25 mouse cellular contexts compared by ENCODE assay signal in genomic region chr14:33171942-33172341, GRCm38 (mm10). TPM values are rescaled to one million over a fixed set of nuclear protein-coding genes. Genes with fewer than 3 reads are reported as not detected.
DNase-seq lines count a peak whose midpoint lies in the region; ATAC-seq lines count a peak whose summit lies in the region.
"Had no signal": no experiment of that assay in that cellular context is flagged by ENCODE, and none has a peak within 500 bp of the region (broad histone marks: within the 10 kb centered on the region; RNA-seq: fewer than 3 reads in every experiment).

No protein-coding gene starts in this region.

- no peaks in the 10 kb centered on the region for H3K27me3 ChIP-seq in splenic B cell, adult 2 months (ENCODE audit: control insufficient read depth, insufficient read depth, low read length, poor library complexity, severe bottlenecking)
- H3K27me3 ChIP-seq: embryonic facial prominence, embryonic 12.5 days; embryonic facial prominence, embryonic 15.5 days; heart, embryonic 15.5 days; hindbrain, embryonic 12.5 days; hindbrain, embryonic 15.5 days had no signal

- DNase-seq in 416B (ENCODE audit: low read depth) (peak; percentile 42), A20 (ENCODE audit: low read depth, low spot score) (peak; percentile 51), adipocyte (ENCODE audit: low spot score) (no peak)
- DNase-seq in splenic B cell, adult 2 months (ENCODE audit: low read depth, low spot score), result peak; percentile 47
- no peak for DNase-seq in cerebellum, adult 11 months
- DNase-seq: adrenal gland, adult 8-10 months; adrenal gland, postnatal 25 days; cerebellum, adult 18-20 months; cerebellum, adult 9-10 months; cerebellum, postnatal 14 days; forebrain, postnatal 0 days; gastrocnemius, adult 2 months; gastrocnemius, postnatal 14 days; heart, adult 18-20 months; heart, postnatal 14 days; heart, postnatal 4 days had no signal

- H3K36me3 ChIP-seq in splenic B cell, adult 2 months (ENCODE audit: control insufficient read depth, insufficient read depth, low read length, poor library complexity, severe bottlenecking), result peaks cover 2% of the 10 kb centered on the region
- H3K36me3 ChIP-seq: embryonic facial prominence, embryonic 12.5 days; embryonic facial prominence, embryonic 15.5 days; heart, embryonic 12.5 days; heart, embryonic 15.5 days; hindbrain, embryonic 12.5 days; hindbrain, embryonic 15.5 days had no signal

- ATAC-seq in granulocyte monocyte progenitor cell, adult 5-6 weeks (replicated peaks; ENCODE audit: poor library complexity, severe bottlenecking), result peak; percentile 24
- ATAC-seq: forebrain, embryonic 14.5 days; forebrain, postnatal 0 days had no signal

RNA-seq across cellular contexts. Expression of gene Wdfy4, which starts 13.4 kb away (rescaled TPM):
- total RNA-seq in granulocyte monocyte progenitor cell, adult 5-6 weeks (2014; fragmentation: Nextera tagmentation), result 84.9 and 95.4 TPM in 2 replicates
- 52.9 and 61.4 TPM in 2 replicates for total RNA-seq in granulocyte monocyte progenitor cell, adult 5-6 weeks (2017)

RNA-seq across cellular contexts. Expression of gene Arhgap22, which starts 41.9 kb away (rescaled TPM):
- total RNA-seq in granulocyte monocyte progenitor cell, adult 5-6 weeks (2014; fragmentation: Nextera tagmentation), result 0.47 TPM in 1 of 2 replicates, not detected in the other
- 1.3 TPM in 1 of 2 replicates, not detected in the other for total RNA-seq in granulocyte monocyte progenitor cell, adult 5-6 weeks (2017)
- total RNA-seq: MEL had no signal

Comparison
In these comparisons a context has a peak if more than half of its experiments do, and no peak if none do; other contexts are left out.
1. DNase-seq: peak in 416B (single experiment), A20 (single experiment) and splenic B cell, adult 2 months (single experiment); none in cerebellum, adult 11 months (single experiment) and adipocyte (single experiment).